Mouse (Mus musculus): ENCODE data around the gene Appbp2. TPM values are rescaled to one million over a fixed set of nuclear protein-coding genes. Genes with fewer than 3 reads are reported as not detected.

Gene Appbp2
- polyA plus RNA-seq, 1 experiment from 2014 or later: 54.1 TPM

GRCm38 (mm10) chr11:85223248-85223647 lies 11.7 kb downstream of the Appbp2 start:
- ATAC-seq (ENCODE audit: insufficient read depth): no peak

GRCm38 (mm10) chr11:85222561-85222960 lies 12.4 kb downstream of the Appbp2 start:
- no peaks in the 10 kb centered on the region for H3K4me1 ChIP-seq (ENCODE audit: insufficient read depth)
- ATAC-seq (ENCODE audit: insufficient read depth): no peak
- no peaks in the 10 kb centered on the region for H3K27me3 ChIP-seq (ENCODE audit: insufficient read depth, low read length)
- H3K27ac ChIP-seq (ENCODE audit: low read depth): no peak overlapping the region
- TF ChIP-seq CTCF (IDR thresholded peaks at IDR 0.05; ENCODE audit: low read depth): no peak
- DNase-seq: no peak
- H3K36me3 ChIP-seq (ENCODE audit: insufficient read depth): peaks cover 5% of the 10 kb centered on the region; the same call in 1 of the 2 replicates
- H3K9ac ChIP-seq: no peak overlapping the region
- WGBS: 97% methylated on average over 6 of the region's 6 CpGs
- H3K4me3 ChIP-seq (ENCODE audit: low read depth, low read length): no peak overlapping the region
- no peak overlapping the region for H3K4me2 ChIP-seq
- H3K9me3 ChIP-seq (ENCODE audit: low read depth, low read length): no peaks in the 10 kb centered on the region

More at GRCm38 (mm10) chr11:85223248-85223647, 11.7 kb downstream of the Appbp2 start:
- Histone ChIP-seq H3K36me3 (ENCODE audit: insufficient read depth) (peaks cover 5% of the 10 kb centered on the region; the same call in 1 of the 2 replicates), H3K9ac (no peak overlapping the region), H3K9me3 (ENCODE audit: low read depth, low read length) (no peaks in the 10 kb centered on the region), H3K27me3 (ENCODE audit: insufficient read depth, low read length) (no peaks in the 10 kb centered on the region), H3K4me2 (no peak overlapping the region), H3K27ac (ENCODE audit: low read depth) (no peak overlapping the region), H3K4me1 (ENCODE audit: insufficient read depth) (no peaks in the 10 kb centered on the region), H3K4me3 (ENCODE audit: low read depth, low read length) (no peak overlapping the region)
- TF ChIP-seq CTCF (IDR thresholded peaks at IDR 0.05; ENCODE audit: low read depth): no peak
- DNase-seq: no peak
- WGBS: 100% methylated on average over 3 of the region's 3 CpGs

GRCm38 (mm10) chr11:85219014-85219413 lies 15.9 kb downstream of the Appbp2 start:
- DNase-seq (no peak), ATAC-seq (ENCODE audit: insufficient read depth) (no peak)
- Histone ChIP-seq H3K36me3 (ENCODE audit: insufficient read depth) (peaks cover 23% of the 10 kb centered on the region), H3K9ac (no peak overlapping the region), H3K4me1 (ENCODE audit: insufficient read depth) (no peaks in the 10 kb centered on the region), H3K27me3 (ENCODE audit: insufficient read depth, low read length) (no peaks in the 10 kb centered on the region), H3K27ac (ENCODE audit: low read depth) (no peak overlapping the region), H3K9me3 (ENCODE audit: low read depth, low read length) (no peaks in the 10 kb centered on the region), H3K4me2 (no peak overlapping the region), H3K4me3 (ENCODE audit: low read depth, low read length) (no peak overlapping the region)
- TF ChIP-seq CTCF (IDR thresholded peaks at IDR 0.05; ENCODE audit: low read depth): no peak
- WGBS: 88% methylated on average over 3 of the region's 3 CpGs

GRCm38 (mm10) chr11:85214679-85215078 lies 20.3 kb downstream of the Appbp2 start:
- Histone ChIP-seq H3K27me3 (ENCODE audit: insufficient read depth, low read length) (no peaks in the 10 kb centered on the region), H3K9ac (no peak overlapping the region), H3K36me3 (ENCODE audit: insufficient read depth) (peaks cover 60% of the 10 kb centered on the region), H3K4me3 (ENCODE audit: low read depth, low read length) (no peak overlapping the region), H3K27ac (ENCODE audit: low read depth) (no peak overlapping the region), H3K4me1 (ENCODE audit: insufficient read depth) (no peaks in the 10 kb centered on the region), H3K4me2 (no peak overlapping the region), H3K9me3 (ENCODE audit: low read depth, low read length) (no peaks in the 10 kb centered on the region)
- WGBS: 94% methylated on average over 3 of the region's 3 CpGs
- ATAC-seq (ENCODE audit: insufficient read depth) (no peak), DNase-seq (no peak)
- TF ChIP-seq CTCF (IDR thresholded peaks at IDR 0.05; ENCODE audit: low read depth): no peak

- H3K4me1 ChIP-seq (ENCODE audit: insufficient read depth): no peaks in the 10 kb centered on the region
- no peak overlapping the region for H3K4me2 ChIP-seq
- peaks cover 75% of the 10 kb centered on the region for H3K36me3 ChIP-seq (ENCODE audit: insufficient read depth)
- H3K27me3 ChIP-seq (ENCODE audit: insufficient read depth, low read length): no peaks in the 10 kb centered on the region
- no peak for TF ChIP-seq CTCF (IDR thresholded peaks at IDR 0.05; ENCODE audit: low read depth)
- H3K4me3 ChIP-seq (ENCODE audit: low read depth, low read length): no peak overlapping the region
- no peak overlapping the region for H3K9ac ChIP-seq
- ATAC-seq (ENCODE audit: insufficient read depth): no peak
- 91% methylated on average over 2 of the region's 2 CpGs for WGBS
- no peak overlapping the region for H3K27ac ChIP-seq (ENCODE audit: low read depth)
- DNase-seq: no peak
- H3K9me3 ChIP-seq (ENCODE audit: low read depth, low read length): no peaks in the 10 kb centered on the region
Measured at GRCm38 (mm10) chr11:85213215-85213614, 21.7 kb downstream of the Appbp2 start.

GRCm38 (mm10) chr11:85211151-85211550 lies 23.8 kb downstream of the Appbp2 start:
- WGBS: 90% methylated on average over 2 of the region's 2 CpGs
- no peak overlapping the region for H3K9ac ChIP-seq

GRCm38 (mm10) chr11:85206231-85206630 lies 28.7 kb downstream of the Appbp2 start:
- Histone ChIP-seq H3K27ac (ENCODE audit: low read depth) (no peak overlapping the region), H3K27me3 (ENCODE audit: insufficient read depth, low read length) (no peaks in the 10 kb centered on the region), H3K4me2 (no peak overlapping the region), H3K4me1 (ENCODE audit: insufficient read depth) (no peaks in the 10 kb centered on the region), H3K9ac (no peak overlapping the region), H3K36me3 (ENCODE audit: insufficient read depth) (peaks cover 77% of the 10 kb centered on the region), H3K4me3 (ENCODE audit: low read depth, low read length) (no peak overlapping the region), H3K9me3 (ENCODE audit: low read depth, low read length) (no peaks in the 10 kb centered on the region)
- no peak for TF ChIP-seq CTCF (IDR thresholded peaks at IDR 0.05; ENCODE audit: low read depth)
- DNase-seq (no peak), ATAC-seq (ENCODE audit: insufficient read depth) (no peak)

More at GRCm38 (mm10) chr11:85211151-85211550, 23.8 kb downstream of the Appbp2 start:
- ATAC-seq (ENCODE audit: insufficient read depth) (no peak), DNase-seq (no peak)
- Histone ChIP-seq H3K4me3 (ENCODE audit: low read depth, low read length) (no peak overlapping the region), H3K36me3 (ENCODE audit: insufficient read depth) (peaks cover 91% of the 10 kb centered on the region), H3K4me2 (no peak overlapping the region), H3K9me3 (ENCODE audit: low read depth, low read length) (no peaks in the 10 kb centered on the region), H3K4me1 (ENCODE audit: insufficient read depth) (no peaks in the 10 kb centered on the region), H3K27ac (ENCODE audit: low read depth) (no peak overlapping the region), H3K27me3 (ENCODE audit: insufficient read depth, low read length) (no peaks in the 10 kb centered on the region)
- no peak for TF ChIP-seq CTCF (IDR thresholded peaks at IDR 0.05; ENCODE audit: low read depth)

- Histone ChIP-seq H3K4me3 (ENCODE audit: low read depth, low read length) (no peak overlapping the region), H3K9ac (no peak overlapping the region), H3K27ac (ENCODE audit: low read depth) (no peak overlapping the region), H3K9me3 (ENCODE audit: low read depth, low read length) (no peaks in the 10 kb centered on the region), H3K36me3 (ENCODE audit: insufficient read depth) (peaks cover 86% of the 10 kb centered on the region), H3K4me2 (no peak overlapping the region), H3K27me3 (ENCODE audit: insufficient read depth, low read length) (no peaks in the 10 kb centered on the region), H3K4me1 (ENCODE audit: insufficient read depth) (no peaks in the 10 kb centered on the region)
- 94% methylated on average over 2 of the region's 2 CpGs for WGBS
- no peak for DNase-seq
- ATAC-seq (ENCODE audit: insufficient read depth): no peak
- no peak for TF ChIP-seq CTCF (IDR thresholded peaks at IDR 0.05; ENCODE audit: low read depth)
Measured at GRCm38 (mm10) chr11:85198906-85199305, 36.0 kb downstream of the Appbp2 start.

Measured in lung, embryonic 14.5 days (tissue).